16 mouse cellular contexts compared by ENCODE assay signal in the genomic region with DNA sequence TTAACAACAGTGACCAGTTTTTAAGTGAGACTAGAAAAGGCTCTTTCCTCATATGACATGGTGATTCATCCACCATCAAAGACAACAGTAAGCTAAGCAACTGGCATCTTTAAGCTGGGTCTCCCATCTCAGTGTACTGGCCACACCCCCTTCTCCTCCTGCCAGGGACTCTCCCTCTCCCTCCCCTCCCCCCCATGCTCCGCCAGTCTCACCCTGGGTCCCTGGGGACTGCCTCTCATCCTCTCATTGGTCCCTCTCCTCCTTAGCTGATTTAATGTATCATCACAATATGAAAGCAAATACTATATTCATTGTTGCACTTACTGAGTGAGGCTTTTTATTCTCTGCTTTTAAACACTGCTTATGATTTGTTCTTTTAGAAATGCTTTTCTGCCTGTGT. TPM values are rescaled to one million over a fixed set of nuclear protein-coding genes. Genes with fewer than 3 reads are reported as not detected.
DNase-seq lines count a peak whose midpoint lies in the region; ATAC-seq lines count a peak whose summit lies in the region.
"Had no signal": no experiment of that assay in that cellular context is flagged by ENCODE, and none has a peak within 500 bp of the region (broad histone marks: within the 10 kb centered on the region; RNA-seq: fewer than 3 reads in every experiment).

No protein-coding gene starts in this region.

- no peaks in the 10 kb centered on the region for H3K27me3 ChIP-seq in forebrain, embryonic 16.5 days (replicated peaks; ENCODE audit: control insufficient read depth, insufficient read depth, low read length)
- H3K27me3 ChIP-seq in midbrain, embryonic 15.5 days (replicated peaks), result no peaks in the 10 kb centered on the region
- H3K27me3 ChIP-seq: intestine, embryonic 15.5 days; Patski had no signal

- H3K4me2 ChIP-seq in forebrain, embryonic 16.5 days (ENCODE audit: low read length), result no peak overlapping the region
- no peak overlapping the region for H3K4me2 ChIP-seq in midbrain, embryonic 15.5 days
- H3K4me2 ChIP-seq: intestine, embryonic 15.5 days had no signal

- H3K4me1 ChIP-seq in forebrain, embryonic 16.5 days (replicated peaks; ENCODE audit: control insufficient read depth, insufficient read depth, low read length), result peaks cover 10% of the 10 kb centered on the region
- H3K4me1 ChIP-seq in midbrain, embryonic 15.5 days, result peaks cover 22% of the 10 kb centered on the region
- H3K4me1 ChIP-seq: intestine, embryonic 15.5 days had no signal

- no peak overlapping the region; the same call in 1 of the 2 replicates for H3K27ac ChIP-seq in forebrain, embryonic 16.5 days (ENCODE audit: low read length)
- peak overlapping the region; percentile 59 for H3K27ac ChIP-seq in midbrain, embryonic 15.5 days
- H3K27ac ChIP-seq: intestine, embryonic 15.5 days; liver, embryonic 14.5 days had no signal

- no peak overlapping the region for H3K9ac ChIP-seq in forebrain, embryonic 16.5 days (replicated peaks; ENCODE audit: low read depth, low read length)
- no peak overlapping the region for H3K9ac ChIP-seq in midbrain, embryonic 15.5 days
- H3K9ac ChIP-seq: intestine, embryonic 15.5 days; liver, embryonic 14.5 days had no signal

- WGBS in forebrain, embryonic 16.5 days, result 44% methylated on average over 1 of the region's 1 CpGs
- 7% methylated on average over 1 of the region's 1 CpGs for WGBS in midbrain, embryonic 15.5 days

- DNase-seq in embryo, embryonic 11 days, result peak; percentile 56
- no peak for DNase-seq in embryo, embryonic 10 days (ENCODE audit: low spot score)
- peak; percentile 32 for DNase-seq in Muller cell, postnatal 12 days (ENCODE audit: inconsistent ontology term)
- DNase-seq in kidney, postnatal 10 days, result no peak
- no peak for DNase-seq in layer of hippocampus, adult 11-12 months (ENCODE audit: low spot score)
- no peak for DNase-seq in lung, postnatal 14 days
- DNase-seq: adrenal gland, adult 8-10 months; B cell, adult 2 months; cerebellum, adult 11-12 months; thymus, postnatal 14 days had no signal

- no peaks in the 10 kb centered on the region for H3K36me3 ChIP-seq in forebrain, embryonic 16.5 days (ENCODE audit: control insufficient read depth, insufficient read depth)
- no peaks in the 10 kb centered on the region for H3K36me3 ChIP-seq in midbrain, embryonic 15.5 days (replicated peaks)
- H3K36me3 ChIP-seq: intestine, embryonic 15.5 days had no signal

- no peaks in the 10 kb centered on the region for H3K9me3 ChIP-seq in forebrain, embryonic 16.5 days (ENCODE audit: control insufficient read depth, low read length)
- no peaks in the 10 kb centered on the region for H3K9me3 ChIP-seq in midbrain, embryonic 15.5 days
- H3K9me3 ChIP-seq: intestine, embryonic 15.5 days had no signal

- no peak overlapping the region for H3K4me3 ChIP-seq in forebrain, embryonic 16.5 days (replicated peaks; ENCODE audit: low read length)
- no peak overlapping the region for H3K4me3 ChIP-seq in midbrain, embryonic 15.5 days
- H3K4me3 ChIP-seq: erythroblast, embryonic 14.5 days; intestine, embryonic 15.5 days had no signal

- ATAC-seq in forebrain, embryonic 16.5 days, result peak; percentile 67
- peak; percentile 62; the same call in 1 of the 2 replicates for ATAC-seq in midbrain, embryonic 15.5 days (replicated peaks)
- ATAC-seq: intestine, embryonic 15.5 days; Patski had no signal

RNA-seq across cellular contexts. Expression of gene D630045J12Rik, which starts 29.7 kb away (rescaled TPM):
- 18.1 and 19.1 TPM in 2 replicates for polyA plus RNA-seq in forebrain, embryonic 16.5 days (2015; fragmentation: Nextera tagmentation; extraction: Ambion mirVana)
- 19.7 and 21.0 TPM in 2 replicates for polyA plus RNA-seq in midbrain, embryonic 15.5 days (2015; fragmentation: Nextera tagmentation; extraction: Ambion mirVana)

Comparison
In these comparisons a context has a peak if more than half of its experiments do, and no peak if none do; other contexts are left out.
1. DNase-seq: peak in embryo, embryonic 11 days (single experiment) and Muller cell, postnatal 12 days (single experiment); none in embryo, embryonic 10 days (single experiment), kidney, postnatal 10 days (single experiment), layer of hippocampus, adult 11-12 months (single experiment) and lung, postnatal 14 days (single experiment).